Mouse (Mus musculus) heart, postnatal 25 days (tissue): ENCODE measurements around the gene Zfp451. TPM values are rescaled to one million over a fixed set of nuclear protein-coding genes. Genes with fewer than 3 reads are reported as not detected.
A peak's percentile ranks its signal among the peaks of the same experiment; 100 is the strongest.
"Not testable (repeated sequence)": the region's sequence is repeated elsewhere in the genome, so short reads cannot be mapped to it uniquely, and the experiment has no call there.

Experiments used
- DNase-seq: peaks from one replicate; pipeline ENCODE4 v3.0.0; 2022; ENCODE audit warnings: low spot score
- intact Hi-C: fragments of 180-260 bp; cut with DNase I; formaldehyde crosslinking; loops from one replicate; pipeline ENCODE4 v1.15.1; 2025
- total RNA-seq, 2 experiments: library from RNA; stranded (reverse); gene quantifications; 2 replicates each; pipeline ENCODE4 v1.2.3; 2021

Gene Zfp451
- total RNA-seq, 2 experiments from 2014 or later: 13.6 to 16.4 TPM

GRCm38 (mm10) chr1:33763826-33764225 lies 50.6 kb downstream of the Zfp451 start:
- no peak for DNase-seq
- intact Hi-C loops: no loop called here

- no peak for DNase-seq
- intact Hi-C loops: no loop called here
Measured at GRCm38 (mm10) chr1:33758488-33758887, 55.9 kb downstream of the Zfp451 start.

GRCm38 (mm10) chr1:33757491-33758041 lies 56.8 kb downstream of the Zfp451 start, which contains the start of gene Bag2:
Bag2 (minus strand) TSS chr1:33757795.
- DNase-seq: peak; percentile 51
- intact Hi-C loops: no loop called here

- no peak for DNase-seq
Measured at GRCm38 (mm10) chr1:33757033-33757413, 57.4 kb downstream of the Zfp451 start.

GRCm38 (mm10) chr1:33756258-33757032 lies 58.0 kb downstream of the Zfp451 start:
- no peak for DNase-seq
- intact Hi-C loops: no loop called here

More at GRCm38 (mm10) chr1:33757033-33757413, 57.4 kb downstream of the Zfp451 start:
- intact Hi-C loops: no loop called here

- DNase-seq: no peak
- intact Hi-C loops: no loop called here
Measured at GRCm38 (mm10) chr1:33755799-33756198, 58.6 kb downstream of the Zfp451 start.

GRCm38 (mm10) chr1:33754965-33755735 lies 59.2 kb downstream of the Zfp451 start:
- DNase-seq: no peak
- intact Hi-C loops: no loop called here

GRCm38 (mm10) chr1:33754089-33754488 lies 60.3 kb downstream of the Zfp451 start:
- intact Hi-C loops: no loop called here
- no peak for DNase-seq

- no peak for DNase-seq
- intact Hi-C loops: no loop called here
Measured at GRCm38 (mm10) chr1:33751283-33751682, 63.1 kb downstream of the Zfp451 start.

- DNase-seq, intact Hi-C loops: not testable (repeated sequence)
Measured at GRCm38 (mm10) chr1:33749709-33750108, 64.7 kb downstream of the Zfp451 start.

GRCm38 (mm10) chr1:33749109-33749508 lies 65.3 kb downstream of the Zfp451 start:
- intact Hi-C loops: no loop called here
- DNase-seq: no peak

GRCm38 (mm10) chr1:33745901-33746300 lies 68.5 kb downstream of the Zfp451 start:
- intact Hi-C loops: no loop called here
- no peak for DNase-seq

GRCm38 (mm10) chr1:33744815-33745214 lies 69.6 kb downstream of the Zfp451 start:
- DNase-seq, intact Hi-C loops: not testable (repeated sequence)

- no peak for DNase-seq
- intact Hi-C loops: no loop called here
Measured at GRCm38 (mm10) chr1:33742903-33743302, 71.5 kb downstream of the Zfp451 start.

- no peak for DNase-seq
- intact Hi-C loops: loop anchor here (2.0 to 5.0 kb wide), 3 partner anchors 52 to 77 kb away; no protein-coding TSS in a partner anchor
Measured at GRCm38 (mm10) chr1:33739302-33739701, 75.1 kb downstream of the Zfp451 start.

GRCm38 (mm10) chr1:33738681-33739278 lies 75.6 kb downstream of the Zfp451 start:
- intact Hi-C loops: loop anchor here (2.0 to 5.0 kb wide), 3 partner anchors 51 to 76 kb away; no protein-coding TSS in a partner anchor
- no peak for DNase-seq

GRCm38 (mm10) chr1:33738281-33738680 lies 76.1 kb downstream of the Zfp451 start:
- no peak for DNase-seq
- intact Hi-C loops: loop anchor here (2.0 to 5.0 kb wide), 3 partner anchors 51 to 75 kb away; no protein-coding TSS in a partner anchor

- intact Hi-C loops: no loop called here
- DNase-seq: no peak
Measured at GRCm38 (mm10) chr1:33734001-33734685, 80.3 kb downstream of the Zfp451 start.

GRCm38 (mm10) chr1:33733044-33733443 lies 81.4 kb downstream of the Zfp451 start:
- no peak for DNase-seq
- intact Hi-C loops: no loop called here

GRCm38 (mm10) chr1:33725086-33725485 lies 89.3 kb downstream of the Zfp451 start:
- no peak for DNase-seq
- intact Hi-C loops: no loop called here
